Mouse (Mus musculus) liver, adult 2 months (tissue): ENCODE data around the gene Gm28919.
"Not testable (repeated sequence)": the region's sequence is repeated elsewhere in the genome, so short reads cannot be mapped to it uniquely, and the experiment has no call there.

Experiments used
- CTCF ChIP-seq: fragments of 200-500 bp; IDR thresholded peaks from 2 replicates; pipeline ENCODE4 v1.5.1; 2011; ENCODE audit warnings: low read depth, low read length, control low read depth
- POLR2A ChIP-seq: fragments of 200-500 bp; IDR thresholded peaks from 2 replicates; pipeline ENCODE4 v1.6.1; 2011; ENCODE audit warnings: low read length, control low read depth; ENCODE audit not compliant: insufficient read depth; ENCODE audit errors: extremely low read depth

DNA sequence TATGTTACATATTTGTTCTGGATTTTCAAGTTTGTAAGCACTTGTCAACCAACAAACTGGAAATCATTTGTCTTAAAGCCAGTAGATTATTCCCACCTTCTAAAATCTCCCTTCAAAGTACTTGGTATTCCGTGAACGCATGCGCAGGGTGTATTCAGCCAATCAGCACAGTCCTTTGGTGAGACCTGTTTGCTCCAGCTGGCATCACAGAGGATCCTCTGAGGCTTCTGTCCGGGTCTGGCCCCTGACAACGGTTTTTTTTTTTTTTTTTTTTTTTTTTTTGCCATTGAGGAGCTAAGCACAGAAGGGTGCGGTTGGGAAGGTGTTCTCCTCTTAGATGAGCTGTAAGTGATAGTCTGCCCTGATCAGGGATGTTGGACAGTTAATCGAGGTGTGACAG, at the start of gene Gm28919:
- not testable (repeated sequence) for TF ChIP-seq CTCF, POLR2A
